Mouse (Mus musculus): ENCODE measurements at regions not wholly inside any gene's neighbourhood (a gene's known extent, or its start where the extent isn't known, plus 50 kb on each side); places are given as distances from the start of the nearest gene placed in this dataset.

GRCm38 (mm10) chr6:50818891-50819541, 164.8 kb upstream of the Npvf start:
- peaks cover 9% of the 10 kb centered on the region for H3K4me1 ChIP-seq (ENCODE audit: control insufficient read depth, insufficient read depth, insufficient read length)
- no peak for TF ChIP-seq CTCF (IDR thresholded peaks at IDR 0.05; ENCODE audit: extremely low read depth, insufficient read depth, insufficient read length, insufficient replicate concordance)
- TF ChIP-seq POLR2A (IDR thresholded peaks at IDR 0.05; ENCODE audit: low read depth, low read length): no peak
- DNase-seq (ENCODE audit: low read depth in 1 of 2, low spot score in 2 of 2): no peak
- H3K4me3 ChIP-seq (ENCODE audit: extremely low read depth, insufficient read depth, insufficient read length): no peak overlapping the region
- no peaks in the 10 kb centered on the region for H3K27me3 ChIP-seq (ENCODE audit: control insufficient read depth, insufficient read depth, low read length)
- no peaks in the 10 kb centered on the region for H3K36me3 ChIP-seq (ENCODE audit: control insufficient read depth, insufficient read depth, low read length)
- 78% methylated on average over 10 of the region's 10 CpGs for WGBS
- H3K27ac ChIP-seq (ENCODE audit: insufficient read depth, low read length): no peak overlapping the region

GRCm38 (mm10) chr6:50821401-50822235, 167.4 kb upstream of the Npvf start:
- WGBS: 83% methylated on average over 12 of the region's 12 CpGs
- no peak for DNase-seq (ENCODE audit: low read depth in 1 of 2, low spot score in 2 of 2)
- Histone ChIP-seq H3K27me3 (ENCODE audit: control insufficient read depth, insufficient read depth, low read length) (no peaks in the 10 kb centered on the region), H3K36me3 (ENCODE audit: control insufficient read depth, insufficient read depth, low read length) (no peaks in the 10 kb centered on the region), H3K27ac (ENCODE audit: insufficient read depth, low read length) (no peak overlapping the region), H3K4me3 (ENCODE audit: extremely low read depth, insufficient read depth, insufficient read length) (no peak overlapping the region), H3K4me1 (ENCODE audit: control insufficient read depth, insufficient read depth, insufficient read length) (peaks cover 5% of the 10 kb centered on the region; the same call in 1 of the 2 replicates)
- no peak for TF ChIP-seq CTCF (IDR thresholded peaks at IDR 0.05; ENCODE audit: extremely low read depth, insufficient read depth, insufficient read length, insufficient replicate concordance)
- no peak for TF ChIP-seq POLR2A (IDR thresholded peaks at IDR 0.05; ENCODE audit: low read depth, low read length)

- H3K4me3 ChIP-seq (ENCODE audit: extremely low read depth, insufficient read depth, insufficient read length): no peak overlapping the region
- peaks cover 5% of the 10 kb centered on the region; the same call in 1 of the 2 replicates for H3K4me1 ChIP-seq (ENCODE audit: control insufficient read depth, insufficient read depth, insufficient read length)
- no peak for DNase-seq (ENCODE audit: low read depth in 1 of 2, low spot score in 2 of 2)
- TF ChIP-seq POLR2A (IDR thresholded peaks at IDR 0.05; ENCODE audit: low read depth, low read length): no peak
- no peak for TF ChIP-seq CTCF (IDR thresholded peaks at IDR 0.05; ENCODE audit: extremely low read depth, insufficient read depth, insufficient read length, insufficient replicate concordance)
- 60% methylated on average over 18 of the region's 18 CpGs for WGBS
- H3K36me3 ChIP-seq (ENCODE audit: control insufficient read depth, insufficient read depth, low read length): no peaks in the 10 kb centered on the region
- H3K27me3 ChIP-seq (ENCODE audit: control insufficient read depth, insufficient read depth, low read length): no peaks in the 10 kb centered on the region
- no peak overlapping the region for H3K27ac ChIP-seq (ENCODE audit: insufficient read depth, low read length)
Measured at GRCm38 (mm10) chr6:50822236-50823151, 168.3 kb upstream of the Npvf start.

GRCm38 (mm10) chr6:50823220-50823910, 169.1 kb upstream of the Npvf start:
- no peaks in the 10 kb centered on the region for H3K27me3 ChIP-seq (ENCODE audit: control insufficient read depth, insufficient read depth, low read length)
- TF ChIP-seq POLR2A (IDR thresholded peaks at IDR 0.05; ENCODE audit: low read depth, low read length) (no peak), CTCF (IDR thresholded peaks at IDR 0.05; ENCODE audit: extremely low read depth, insufficient read depth, insufficient read length, insufficient replicate concordance) (no peak)
- DNase-seq (ENCODE audit: low read depth in 1 of 2, low spot score in 2 of 2): no peak
- no peaks in the 10 kb centered on the region for H3K36me3 ChIP-seq (ENCODE audit: control insufficient read depth, insufficient read depth, low read length)
- 9% methylated on average over 18 of the region's 18 CpGs for WGBS
- peaks cover 5% of the 10 kb centered on the region; the same call in 1 of the 2 replicates for H3K4me1 ChIP-seq (ENCODE audit: control insufficient read depth, insufficient read depth, insufficient read length)
- no peak overlapping the region for H3K4me3 ChIP-seq (ENCODE audit: extremely low read depth, insufficient read depth, insufficient read length)
- no peak overlapping the region for H3K27ac ChIP-seq (ENCODE audit: insufficient read depth, low read length)

- peaks cover 5% of the 10 kb centered on the region; the same call in 1 of the 2 replicates for H3K4me1 ChIP-seq (ENCODE audit: control insufficient read depth, insufficient read depth, insufficient read length)
- no peaks in the 10 kb centered on the region for H3K27me3 ChIP-seq (ENCODE audit: control insufficient read depth, insufficient read depth, low read length)
- H3K4me3 ChIP-seq (ENCODE audit: extremely low read depth, insufficient read depth, insufficient read length): no peak overlapping the region
- 71% methylated on average over 4 of the region's 4 CpGs for WGBS
- H3K27ac ChIP-seq (ENCODE audit: insufficient read depth, low read length): no peak overlapping the region
- no peaks in the 10 kb centered on the region for H3K36me3 ChIP-seq (ENCODE audit: control insufficient read depth, insufficient read depth, low read length)
- TF ChIP-seq POLR2A (IDR thresholded peaks at IDR 0.05; ENCODE audit: low read depth, low read length) (no peak), CTCF (IDR thresholded peaks at IDR 0.05; ENCODE audit: extremely low read depth, insufficient read depth, insufficient read length, insufficient replicate concordance) (no peak)
- DNase-seq (ENCODE audit: low read depth in 1 of 2, low spot score in 2 of 2): no peak
Measured at GRCm38 (mm10) chr6:50824466-50824865, 170.2 kb upstream of the Npvf start.

- H3K4me1 ChIP-seq (ENCODE audit: control insufficient read depth, insufficient read depth, insufficient read length): no peaks in the 10 kb centered on the region
- H3K36me3 ChIP-seq (ENCODE audit: control insufficient read depth, insufficient read depth, low read length): no peaks in the 10 kb centered on the region
- H3K27me3 ChIP-seq (ENCODE audit: control insufficient read depth, insufficient read depth, low read length): no peaks in the 10 kb centered on the region
- TF ChIP-seq POLR2A (IDR thresholded peaks at IDR 0.05; ENCODE audit: low read depth, low read length): no peak
- TF ChIP-seq CTCF (IDR thresholded peaks at IDR 0.05; ENCODE audit: extremely low read depth, insufficient read depth, insufficient read length, insufficient replicate concordance): no peak; the same call in 1 of the 2 replicates
- no peak overlapping the region for H3K27ac ChIP-seq (ENCODE audit: insufficient read depth, low read length)
- DNase-seq (ENCODE audit: low read depth in 1 of 2, low spot score in 2 of 2): no peak
- H3K4me3 ChIP-seq (ENCODE audit: extremely low read depth, insufficient read depth, insufficient read length): no peak overlapping the region
- WGBS: 77% methylated on average over 5 of the region's 5 CpGs
Measured at GRCm38 (mm10) chr6:50831725-50832124, 177.5 kb upstream of the Npvf start.
